Mouse (Mus musculus) liver (tissue): ENCODE data around the gene Tmem131.

Experiments used
- DNase-seq: peaks from one replicate; pipeline ENCODE4 v3.0.0-alpha.2; 2020; ENCODE audit warnings: mixed read lengths

Gene Tmem131

DNA sequence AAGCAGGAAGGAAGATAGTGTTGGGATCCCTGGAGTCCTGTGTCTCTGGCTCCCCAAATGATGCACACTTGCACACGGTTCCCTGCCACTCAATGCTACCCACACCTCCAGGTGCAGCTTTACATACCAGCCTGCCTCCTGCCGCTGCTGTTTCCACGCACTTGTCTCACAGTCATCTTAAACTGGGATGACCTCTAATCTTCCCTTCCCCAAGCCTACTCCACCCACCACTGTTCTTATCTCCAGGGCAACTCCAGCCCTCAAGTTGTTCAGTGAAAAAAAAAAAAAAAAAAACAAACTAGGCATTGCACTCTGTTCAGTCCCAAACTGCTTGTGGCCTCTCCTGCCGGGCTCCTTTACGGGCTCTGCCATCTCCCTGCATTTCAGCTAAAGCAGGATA is at the start of gene Tmem131:
Gene Tmem131, minus strand, starts transcription at position 14 of the 400 bp plus-strand sequence.
- peak; percentile 76 for DNase-seq

DNA sequence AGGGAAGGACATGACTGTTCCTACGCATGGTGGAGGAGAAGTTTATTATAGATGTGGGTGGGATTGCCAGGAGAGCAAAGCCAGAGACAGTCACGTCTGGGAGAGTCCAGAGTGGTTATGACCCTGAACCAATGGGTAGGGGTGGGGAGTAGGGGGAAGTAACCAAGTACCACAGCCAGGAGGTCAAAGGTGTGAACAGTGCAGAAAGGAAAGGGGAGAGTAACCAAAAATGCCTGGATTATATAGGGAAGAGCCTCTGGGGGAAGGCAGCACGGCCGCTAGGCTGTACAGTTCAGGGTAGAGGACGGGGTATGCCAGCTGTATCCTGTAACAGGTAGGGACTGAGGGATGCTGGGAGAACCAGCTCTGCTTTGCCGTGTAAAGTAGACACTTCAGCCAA is 45.1 kb upstream of the Tmem131 start:
- DNase-seq: no peak

DNA sequence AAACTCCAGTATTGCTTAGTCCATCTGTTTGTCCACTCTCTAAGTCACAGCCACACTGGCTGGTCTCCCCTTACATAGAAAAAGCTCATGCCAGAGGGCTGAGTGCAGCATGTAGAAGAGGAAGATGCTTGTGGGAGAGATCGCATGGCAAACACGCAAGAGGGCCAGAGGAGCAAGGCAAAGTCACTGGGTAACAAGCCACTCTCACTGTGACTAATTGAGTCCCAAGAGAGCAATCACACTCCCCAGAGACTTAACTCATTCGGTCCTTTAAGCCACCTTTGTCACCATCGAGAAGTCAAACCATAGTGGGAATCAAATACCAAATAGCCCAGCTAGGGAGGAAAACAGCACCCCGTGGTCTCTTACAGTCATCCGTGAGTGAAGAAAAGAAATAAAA is 44.7 kb upstream of the Tmem131 start:
- DNase-seq: no peak

DNA sequence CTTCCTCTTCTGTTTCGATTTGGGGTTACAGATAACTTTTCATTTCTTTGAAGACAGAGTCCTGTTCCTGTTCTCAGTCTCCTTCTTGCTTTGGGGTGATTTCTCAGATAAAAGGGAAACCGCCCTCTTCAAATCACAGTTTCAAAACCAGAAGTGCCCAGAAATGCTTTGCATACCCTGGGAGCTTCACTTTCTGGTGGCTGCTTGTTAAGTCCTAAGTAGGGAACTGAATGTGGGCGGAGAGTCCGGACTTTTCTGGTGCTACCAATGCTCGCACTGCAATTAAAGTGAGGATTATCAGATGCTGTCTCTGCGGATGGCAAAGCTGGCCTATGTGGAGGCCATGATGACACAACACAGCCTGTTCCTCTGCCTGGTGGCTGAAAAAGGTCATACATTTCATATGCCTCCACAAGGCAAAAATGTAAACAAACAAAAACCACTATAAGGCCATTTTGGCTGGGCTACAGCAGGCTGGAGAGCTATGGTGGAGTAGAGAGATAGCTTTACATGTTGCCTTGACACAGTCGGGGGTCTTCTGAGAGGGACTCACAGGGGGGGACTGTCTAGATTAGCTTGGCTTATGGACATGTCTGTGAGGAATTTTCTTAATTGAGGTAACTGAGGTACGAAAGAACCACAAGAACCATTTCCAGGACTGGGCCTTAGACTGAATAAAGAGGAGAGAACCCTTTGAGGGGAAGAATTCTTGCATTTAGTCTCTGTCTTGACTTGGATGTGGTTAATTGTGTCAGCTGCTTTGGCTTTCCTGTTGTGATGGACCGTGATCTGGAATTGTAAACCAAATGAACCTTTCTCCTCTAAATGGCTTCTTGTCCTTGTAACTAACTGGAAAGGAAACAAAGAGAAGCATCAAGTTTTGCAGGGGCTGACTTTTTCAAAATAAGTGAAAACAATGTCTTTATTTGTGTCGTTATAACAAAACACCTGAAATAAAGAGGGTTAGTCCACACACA is 44.0 kb upstream of the Tmem131 start:
- DNase-seq: no peak

DNA sequence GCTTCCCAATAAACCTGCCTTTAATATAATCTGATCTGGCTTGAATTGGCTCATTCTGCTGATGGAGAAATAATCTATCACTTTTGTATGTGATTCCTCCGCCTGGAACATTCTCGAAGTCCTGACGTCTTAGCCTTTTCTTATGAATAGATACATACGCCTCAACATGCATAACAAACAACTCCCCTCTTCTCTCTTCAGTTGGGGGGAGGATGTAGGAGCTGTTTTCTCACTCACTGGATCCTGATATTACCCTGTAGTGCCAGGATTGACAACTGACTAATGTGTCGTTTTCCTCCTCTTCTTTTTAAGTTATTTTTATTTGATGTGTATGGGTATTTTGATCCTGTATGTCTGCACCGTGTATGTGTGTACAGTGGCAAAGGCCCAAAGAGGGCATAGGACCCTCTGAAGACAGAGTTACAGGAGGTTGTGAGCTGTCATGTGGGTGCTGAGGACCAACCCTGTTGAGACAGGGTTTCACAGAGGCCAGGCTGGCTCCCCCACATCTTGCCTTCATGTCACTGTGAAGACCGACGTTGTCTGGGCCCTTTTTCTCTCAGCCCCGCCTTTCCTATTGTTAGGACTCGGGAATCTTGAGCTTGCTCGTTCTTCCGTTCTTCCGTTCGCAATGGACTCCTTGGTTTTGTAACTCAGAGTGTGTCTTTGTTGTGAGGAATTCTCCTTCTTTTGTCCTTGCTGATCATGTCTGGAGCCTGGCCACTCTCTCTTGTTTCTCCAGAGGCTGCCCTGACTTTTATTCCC is 43.1 kb upstream of the Tmem131 start:
- no peak for DNase-seq

DNA sequence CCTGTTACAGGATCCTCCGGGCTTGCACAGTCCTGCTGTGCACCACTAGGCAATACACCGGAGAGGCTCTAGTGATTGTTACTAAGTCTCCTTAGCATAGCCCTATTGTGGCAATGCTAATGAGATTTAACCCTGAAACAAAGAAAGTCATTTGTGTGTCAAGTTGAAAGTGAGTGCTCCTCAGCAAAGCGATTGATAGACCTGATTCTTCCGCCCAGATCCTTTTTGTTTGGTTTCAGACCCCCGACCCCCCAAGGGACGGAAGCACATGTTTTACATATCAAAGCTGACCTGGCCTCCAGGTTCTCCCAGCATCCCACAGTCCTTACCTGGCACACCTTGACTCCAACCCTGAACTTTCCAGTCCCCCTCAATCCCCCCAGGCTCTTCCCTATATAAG is 42.4 kb upstream of the Tmem131 start:
- no peak for DNase-seq

DNA sequence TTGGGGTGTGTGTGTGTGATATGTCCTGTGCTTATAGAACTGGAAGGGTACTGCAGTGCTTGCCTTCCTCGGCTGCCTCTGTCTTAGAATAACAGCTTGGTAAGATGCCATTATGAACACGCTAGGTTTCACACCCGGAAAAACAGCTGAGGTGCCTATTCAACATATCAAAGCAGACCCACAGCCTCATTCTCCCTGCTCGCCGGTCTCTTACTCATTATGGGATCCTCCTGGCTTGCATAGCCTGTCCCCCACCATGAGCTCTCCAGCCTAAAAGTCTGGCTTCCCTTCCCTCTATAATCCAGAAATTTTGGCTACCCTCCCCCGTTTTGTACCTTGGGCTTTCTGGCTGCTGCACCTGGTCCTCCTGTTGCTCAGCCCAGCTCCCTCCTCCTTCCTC is 40.9 kb upstream of the Tmem131 start:
- no peak for DNase-seq

DNA sequence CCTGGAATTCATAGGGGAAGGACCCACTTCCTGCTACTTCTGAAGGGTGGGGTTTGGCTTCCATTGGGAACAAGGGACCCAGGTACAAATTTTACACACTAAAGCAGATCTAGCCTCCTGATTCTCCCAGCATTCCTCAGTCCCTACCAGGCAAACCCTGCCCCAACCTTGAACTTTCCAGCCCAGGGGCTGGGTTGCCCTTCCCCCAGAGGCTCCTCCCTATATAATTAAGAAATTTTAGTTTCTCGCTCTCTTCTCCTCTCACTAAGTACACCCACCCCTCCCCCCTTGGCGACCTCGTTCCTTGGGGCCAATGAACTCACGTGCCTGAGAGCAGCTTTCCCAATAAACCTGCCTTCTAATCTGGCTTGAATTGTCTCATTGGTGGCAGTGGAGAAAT is 40.3 kb upstream of the Tmem131 start:
- no peak for DNase-seq

DNA sequence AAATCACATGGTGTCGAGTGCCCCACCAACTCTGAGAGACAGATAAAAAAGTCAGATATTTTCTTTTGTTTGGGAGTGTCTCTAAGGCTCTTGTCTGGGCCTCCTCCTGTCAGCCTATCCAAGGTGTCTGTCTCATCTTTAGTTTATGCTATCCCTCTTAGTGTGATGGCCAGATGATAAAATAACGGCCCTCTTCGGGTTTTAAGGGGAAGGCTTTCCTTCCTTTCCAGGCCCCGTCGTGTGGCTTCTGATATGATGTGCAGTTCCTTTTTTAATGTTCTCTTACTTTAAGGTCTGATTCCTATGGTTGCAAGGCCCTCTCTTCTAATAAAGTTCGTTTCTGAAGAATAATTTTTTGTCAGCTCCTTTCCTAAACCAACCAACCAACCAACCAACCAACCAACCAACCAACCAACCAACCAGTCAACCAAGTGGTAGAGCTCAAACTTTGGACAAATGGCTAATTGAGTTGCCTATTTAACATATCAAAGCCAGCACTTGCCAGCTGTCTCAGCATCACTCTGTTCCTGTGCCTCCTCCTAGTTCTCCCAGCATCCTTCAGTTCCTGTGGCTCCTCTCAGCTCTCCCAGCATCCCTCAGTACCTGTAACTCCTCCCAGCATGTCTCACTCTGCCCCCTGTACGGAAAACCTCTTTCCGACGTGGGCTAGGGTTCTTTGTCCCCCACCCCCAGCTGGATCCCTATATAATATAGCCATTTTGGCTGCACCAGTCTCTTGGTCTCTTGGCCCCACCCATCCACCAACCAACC is 38.9 kb upstream of the Tmem131 start:
- no peak for DNase-seq

DNA sequence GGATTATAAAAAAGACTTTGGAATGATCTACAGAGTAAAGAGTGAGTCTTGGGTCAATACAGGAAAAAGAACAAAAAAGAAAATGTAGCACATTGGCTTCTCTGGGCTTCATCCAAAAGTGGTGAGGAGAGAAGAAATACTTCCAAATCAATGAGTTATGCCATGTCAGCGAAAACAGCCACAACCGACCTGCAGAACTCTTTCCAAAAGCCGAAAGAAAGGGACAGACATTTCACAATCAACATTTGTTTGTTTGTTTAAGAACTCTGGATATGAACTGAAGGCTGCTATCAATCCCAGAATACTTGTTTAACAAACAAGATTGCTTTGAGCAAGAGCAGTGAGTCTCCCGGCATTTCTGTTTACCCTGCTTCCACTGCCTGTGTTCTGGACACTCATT is 33.3 kb upstream of the Tmem131 start:
- no peak for DNase-seq

DNA sequence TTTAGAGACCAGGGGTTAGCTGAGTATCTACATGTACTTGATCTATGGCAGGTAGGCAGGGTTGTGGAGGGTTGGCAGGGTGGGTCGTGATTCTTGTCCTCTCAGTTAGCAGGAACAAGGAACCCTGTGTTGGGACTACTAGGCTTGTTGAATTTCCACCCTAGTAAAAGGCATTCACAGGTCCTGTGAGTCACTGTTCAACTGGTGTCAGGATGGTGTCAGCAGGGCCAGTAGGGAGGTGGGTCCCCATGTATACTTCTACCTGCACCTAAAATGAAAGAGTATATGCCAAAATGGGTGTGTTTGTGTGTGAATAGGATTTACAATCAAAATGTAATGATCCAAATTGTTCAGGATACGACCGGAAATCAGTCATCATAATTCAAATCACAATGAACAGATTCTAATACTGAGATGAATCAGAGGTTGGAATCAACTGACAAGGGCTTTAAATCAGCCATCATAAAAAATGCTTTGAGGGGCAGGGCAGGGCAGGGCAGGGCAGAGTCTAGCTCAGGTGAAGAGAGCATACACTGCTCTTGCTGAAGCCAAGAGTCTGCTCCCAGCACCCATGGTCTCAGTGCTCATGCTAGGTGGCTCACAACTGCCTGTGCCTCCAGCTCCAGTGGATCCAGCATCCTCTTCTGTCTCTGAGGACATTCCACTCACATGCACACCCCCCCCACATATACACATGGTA is 27.6 kb upstream of the Tmem131 start:
- no peak for DNase-seq

DNA sequence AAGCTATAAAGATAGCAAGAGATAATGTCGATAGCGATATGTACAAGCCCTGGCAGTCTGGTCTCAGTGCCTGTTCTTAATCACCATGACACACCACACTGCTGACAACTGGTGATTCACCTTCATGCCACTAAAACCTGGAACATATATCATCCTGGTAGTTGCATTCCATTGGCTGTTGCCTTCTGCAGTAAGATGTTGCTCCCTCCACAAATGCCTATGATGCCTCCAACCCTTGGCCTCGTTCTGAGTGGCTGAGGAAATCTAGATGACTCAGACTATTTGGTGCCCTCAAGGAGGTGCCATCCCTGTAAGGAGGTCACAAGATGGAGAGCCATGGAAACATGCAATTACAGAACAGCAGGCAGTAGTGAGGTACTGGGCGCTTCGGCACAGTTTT is 22.4 kb upstream of the Tmem131 start:
- DNase-seq: no peak

DNA sequence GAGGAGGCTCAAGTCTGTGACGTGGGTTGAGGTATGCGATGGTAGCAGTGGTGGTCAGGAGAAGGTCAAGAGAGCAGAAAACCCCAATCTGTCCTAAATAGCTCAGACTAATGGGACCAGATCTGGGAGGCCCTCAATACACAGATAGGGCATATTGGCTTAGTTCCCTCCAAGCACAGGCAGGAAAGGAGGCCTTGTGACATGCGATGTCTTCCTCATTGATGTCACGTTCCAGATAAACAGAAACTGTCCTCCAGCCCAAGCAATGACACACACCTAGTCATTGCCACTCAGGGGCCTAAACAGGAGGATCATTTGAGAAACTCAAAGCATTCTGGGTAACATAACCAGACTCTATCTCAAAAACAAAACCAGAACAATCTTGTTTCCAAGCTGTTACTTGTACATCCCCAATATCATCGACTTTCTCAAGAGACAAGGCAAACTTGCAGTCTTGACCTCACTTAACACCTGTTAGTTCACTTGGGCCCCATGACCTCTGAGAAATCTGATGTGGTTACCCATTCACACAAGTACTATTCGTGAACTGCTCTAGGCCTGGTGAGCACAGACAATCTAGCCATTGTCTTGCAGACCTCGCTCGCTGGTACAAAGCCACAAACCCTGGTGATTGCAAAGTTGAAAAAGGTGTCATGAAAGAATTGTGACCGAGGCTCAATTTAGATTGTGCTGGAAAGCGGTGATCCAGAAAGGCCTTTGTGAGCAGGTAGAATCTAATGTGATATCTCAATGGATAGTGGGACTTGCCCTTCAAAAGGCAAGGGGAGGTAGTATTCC is 19.1 kb upstream of the Tmem131 start:
- DNase-seq: no peak

DNA sequence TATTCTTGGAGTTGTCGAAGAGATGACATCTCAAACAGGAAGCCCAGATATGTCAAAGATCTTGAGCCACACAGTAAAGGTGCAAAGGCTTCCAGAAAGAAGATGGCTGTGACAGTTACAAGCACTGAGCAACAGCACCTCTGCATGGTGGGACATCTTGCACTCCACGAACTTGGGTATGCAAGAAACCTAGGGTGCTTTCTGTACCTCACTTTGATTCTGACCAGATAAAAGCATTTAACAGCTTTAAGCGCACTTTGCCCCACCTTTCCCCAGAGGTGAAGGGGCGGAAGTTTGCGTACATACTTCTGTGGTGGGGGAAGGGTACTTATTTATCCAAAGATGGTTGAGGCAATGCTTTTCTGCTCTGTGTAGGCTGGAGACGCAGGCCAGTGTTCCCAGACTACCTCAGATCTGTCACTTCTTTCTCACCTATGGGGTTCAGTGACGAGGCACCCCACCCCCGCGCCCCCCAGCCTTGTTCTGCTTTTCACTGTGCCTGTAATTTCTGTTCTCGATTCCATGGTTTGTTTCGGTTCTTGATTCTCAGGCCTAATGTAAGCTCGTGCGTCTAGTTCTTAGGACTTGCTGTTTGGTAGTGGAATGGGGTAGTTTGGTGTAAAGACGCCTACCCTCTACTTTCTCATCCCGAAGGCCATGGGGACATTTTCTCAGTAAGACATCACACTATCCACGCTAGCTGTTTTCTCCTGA is 17.2 kb upstream of the Tmem131 start:
- DNase-seq: no peak

DNA sequence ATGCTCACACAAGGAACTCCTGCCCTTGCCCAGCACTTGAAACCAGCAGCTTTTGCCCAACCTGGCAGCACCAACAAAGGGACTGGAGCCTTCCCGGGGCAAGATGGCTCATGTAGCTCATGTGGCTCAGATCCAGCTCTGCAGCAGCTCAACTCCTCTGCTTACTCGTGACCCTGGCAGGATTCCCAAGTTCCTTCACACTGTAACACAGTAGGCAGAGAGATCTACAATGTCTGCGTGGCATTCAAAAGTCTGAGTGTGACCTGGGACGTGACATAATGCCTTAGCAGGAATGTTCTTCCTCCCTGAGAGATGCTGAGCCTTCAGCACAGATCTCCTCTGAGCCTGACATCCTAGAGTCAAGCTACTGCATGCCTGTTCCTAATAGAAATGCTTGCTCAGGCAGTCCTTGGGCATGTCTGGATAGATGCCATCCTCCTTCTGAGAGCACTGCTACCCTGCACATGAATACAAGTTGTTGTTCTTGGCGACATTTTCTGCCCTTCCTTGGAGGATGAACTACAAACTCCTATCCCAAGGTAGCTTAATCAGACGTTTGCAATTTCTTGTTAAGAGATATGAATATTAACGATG is 6.2 kb upstream of the Tmem131 start:
- DNase-seq: no peak

DNA sequence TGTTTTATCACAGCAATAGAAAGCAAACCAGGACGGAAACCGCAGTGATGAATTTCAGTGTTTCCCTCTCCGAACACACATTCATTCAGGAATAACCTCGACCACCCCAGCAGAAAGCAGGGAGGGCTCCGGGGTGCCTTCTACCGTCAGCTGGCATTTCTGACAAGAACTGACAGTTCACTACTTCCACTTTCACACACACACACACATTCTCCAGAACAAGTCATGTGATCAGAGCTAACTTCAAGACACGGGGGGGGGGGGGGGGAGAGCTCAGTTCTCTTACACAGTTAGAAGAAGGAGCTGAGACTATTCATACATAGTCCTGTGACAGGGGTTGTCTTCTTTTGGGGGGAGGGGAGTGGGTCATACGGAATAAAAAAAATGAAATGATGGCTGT is 4.0 kb upstream of the Tmem131 start:
- DNase-seq: no peak

DNA sequence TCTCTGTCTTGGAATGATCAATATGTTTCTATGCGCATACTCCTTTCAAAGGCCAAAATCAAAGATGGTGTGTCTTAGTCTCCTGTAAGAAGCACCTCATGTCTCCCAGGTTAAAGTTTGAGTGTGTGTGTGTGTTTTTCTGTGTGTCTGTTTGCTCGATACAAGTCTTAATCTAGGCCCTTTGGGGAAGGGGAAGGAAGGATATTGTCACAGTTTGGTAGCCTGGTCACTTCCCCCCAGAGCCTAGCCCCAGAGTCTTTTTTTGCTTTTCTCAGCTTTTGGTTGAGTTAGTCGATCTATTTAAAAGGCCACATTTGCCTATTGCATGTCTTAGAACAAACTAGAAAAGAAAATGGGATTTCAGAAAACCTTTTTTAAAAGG is 3.1 kb downstream of the Tmem131 start:
- DNase-seq: no peak

DNA sequence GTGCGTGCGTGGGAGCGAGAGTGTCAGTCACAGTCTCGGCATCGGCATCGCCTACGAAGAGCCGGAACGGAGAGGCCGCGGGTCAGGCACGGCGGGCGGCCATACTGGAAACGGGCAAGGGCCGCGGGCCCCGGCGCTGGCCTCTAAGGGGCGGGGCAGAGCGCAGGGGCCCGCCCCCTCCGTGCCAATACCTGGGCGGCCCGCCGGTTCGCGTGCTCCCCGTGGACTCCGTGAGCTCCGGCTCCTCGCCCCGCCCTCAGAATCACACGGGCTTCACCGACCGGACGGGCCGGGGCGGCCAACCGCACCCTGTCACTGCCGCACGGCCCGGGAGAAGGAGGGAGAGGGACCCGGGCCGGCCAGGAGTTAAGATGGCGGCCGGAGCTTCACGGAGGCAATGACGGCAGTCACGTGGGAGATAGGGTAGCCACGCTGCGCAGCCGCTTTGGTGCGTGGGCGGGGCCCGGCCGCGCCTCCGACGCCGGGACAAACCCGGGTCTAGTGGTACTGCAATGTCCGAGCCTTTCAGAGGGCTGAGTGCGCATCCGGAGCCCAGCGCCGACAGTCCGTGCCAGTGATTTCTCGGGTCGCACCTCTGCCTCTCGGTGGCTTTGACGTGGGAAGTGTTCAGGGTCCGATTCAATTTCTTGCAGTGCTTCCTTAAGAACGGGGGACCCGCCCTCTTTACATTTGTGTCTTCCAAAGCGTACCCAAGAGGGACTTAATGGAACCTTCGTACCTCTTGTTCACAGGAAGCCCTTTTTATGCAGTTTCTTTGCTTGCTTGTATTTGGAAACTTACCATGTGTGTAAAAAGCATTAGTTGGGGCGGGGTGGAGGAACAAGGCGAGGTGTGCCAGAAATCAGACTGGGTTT is 3.7 kb downstream of the Tmem131 start:
- DNase-seq: peak; percentile 95

DNA sequence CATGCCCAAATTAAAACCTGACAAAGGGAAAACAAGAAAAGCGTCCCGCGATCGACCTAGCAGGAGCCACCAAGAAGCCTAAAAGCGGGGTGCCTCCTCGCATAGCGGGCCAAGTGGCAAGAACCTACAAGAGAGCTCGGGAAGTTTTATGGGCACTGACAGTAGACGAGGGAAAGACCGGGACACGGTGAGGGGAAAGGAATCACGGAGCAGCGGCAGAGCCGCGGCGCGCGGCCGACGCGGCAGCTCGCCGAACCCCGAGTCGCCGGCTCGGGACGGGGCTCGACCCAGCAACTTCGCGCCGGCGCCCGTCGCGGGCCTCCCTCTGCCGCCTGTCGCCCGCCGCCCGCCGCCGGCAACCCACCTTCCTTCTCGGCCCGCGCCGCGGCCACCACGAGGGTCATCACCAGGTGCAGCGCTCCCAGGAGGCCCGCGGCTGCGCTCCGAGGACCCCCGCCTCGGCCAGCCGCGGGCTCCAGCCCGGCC is 4.6 kb downstream of the Tmem131 start:
- DNase-seq: peak; percentile 56
